Mouse (Mus musculus): ENCODE results near the gene Klk1b16. TPM values are rescaled to one million over a fixed set of nuclear protein-coding genes. Genes with fewer than 3 reads are reported as not detected.
"Not testable (repeated sequence)": the region's sequence is repeated elsewhere in the genome, so short reads cannot be mapped to it uniquely, and the experiment has no call there.

Gene Klk1b16
- polyA plus RNA-seq (2015; fragmentation: Nextera tagmentation; extraction: Ambion mirVana), result not detected in 2 replicates

DNA sequence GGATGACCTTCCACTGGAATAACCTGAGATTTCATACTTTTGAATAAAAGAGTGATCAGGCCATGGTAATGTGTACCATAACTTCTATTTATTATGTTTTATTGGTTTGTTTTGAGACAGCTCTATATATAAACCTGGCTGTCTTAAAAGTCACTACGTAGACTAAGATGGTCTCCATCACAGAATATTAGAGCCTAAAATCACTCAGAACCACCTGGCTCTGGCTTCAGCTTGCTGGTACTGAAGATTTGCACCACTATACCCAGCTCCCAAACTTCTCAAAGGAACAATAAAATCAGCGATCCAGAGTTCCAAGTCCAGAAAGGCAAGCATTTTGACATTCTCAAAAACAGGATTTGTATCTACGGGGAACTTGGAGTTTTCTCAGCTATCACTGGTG lies at the start of gene Klk1b16:
Klk1b16 (plus strand) TSS at position 301 of the 400 bp plus-strand sequence.
- H3K9ac ChIP-seq, result no peak within 1 kb of the TSS
- 80% methylated on average over 3 of the region's 3 CpGs for WGBS
- ATAC-seq (replicated peaks; ENCODE audit: insufficient number of reproducible peaks, insufficient read depth, low FRiP score, low read depth), result no peak
- H3K4me3 ChIP-seq, result no peak within 1 kb of the TSS
- no peaks in the 10 kb centered on the region for H3K9me3 ChIP-seq (replicated peaks)
- H3K4me2 ChIP-seq, result no peak within 1 kb of the TSS
- no peaks in the 10 kb centered on the region for H3K4me1 ChIP-seq (replicated peaks)
- no peaks in the 10 kb centered on the region for H3K36me3 ChIP-seq
- no peak within 1 kb of the TSS for H3K27ac ChIP-seq
- H3K27me3 ChIP-seq, result no peaks in the 10 kb centered on the region

GRCm38 (mm10) chr7:44096111-44096510 lies 40.5 kb upstream of the Klk1b16 start:
- no peaks in the 10 kb centered on the region for H3K4me1 ChIP-seq (replicated peaks)
- 71% methylated on average over 1 of the region's 1 CpGs for WGBS
- no peaks in the 10 kb centered on the region for H3K9me3 ChIP-seq (replicated peaks)
- H3K27ac ChIP-seq, result no peak overlapping the region
- no peaks in the 10 kb centered on the region for H3K27me3 ChIP-seq
- ATAC-seq (replicated peaks; ENCODE audit: insufficient number of reproducible peaks, insufficient read depth, low FRiP score, low read depth), result no peak
- H3K9ac ChIP-seq, result no peak overlapping the region
- no peak overlapping the region for H3K4me2 ChIP-seq
- H3K4me3 ChIP-seq, result no peak overlapping the region
- no peaks in the 10 kb centered on the region for H3K36me3 ChIP-seq

DNA sequence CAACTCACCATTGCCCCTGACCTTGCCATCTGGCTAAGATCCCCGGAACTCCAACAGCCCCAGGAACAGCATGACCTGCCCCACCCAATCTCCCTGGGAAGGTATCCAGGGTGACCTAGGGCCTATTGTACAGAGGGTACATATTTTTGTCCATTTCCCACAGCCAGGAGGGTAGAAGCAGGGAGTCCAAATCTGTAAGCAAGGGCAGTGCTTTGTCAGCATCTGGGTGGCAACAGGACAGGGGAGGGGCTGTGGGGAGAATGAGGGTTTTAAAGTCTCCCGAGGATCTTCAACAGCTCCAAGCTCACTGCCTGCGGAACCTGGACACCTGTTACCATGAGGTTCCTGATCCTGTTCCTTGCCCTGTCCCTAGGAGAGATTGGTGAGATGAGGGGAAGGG lies 34.5 kb upstream of the Klk1b16 start, which contains the start of gene Klk1b21:
Klk1b21 (plus strand) TSS at position 301 of the 400 bp plus-strand sequence.
- not testable (repeated sequence) for H3K4me3 ChIP-seq; H3K9me3 ChIP-seq (replicated peaks); H3K27ac ChIP-seq; H3K9ac ChIP-seq; H3K4me1 ChIP-seq (replicated peaks); H3K36me3 ChIP-seq; H3K4me2 ChIP-seq; H3K27me3 ChIP-seq; ATAC-seq (replicated peaks; ENCODE audit: insufficient number of reproducible peaks, insufficient read depth, low FRiP score, low read depth)
- 72% methylated on average over 3 of the region's 3 CpGs for WGBS

GRCm38 (mm10) chr7:44112373-44112772 lies 24.2 kb upstream of the Klk1b16 start, which contains the start of gene Klk1b22:
Klk1b22 (plus strand) TSS chr7:44112673.
- Histone ChIP-seq H3K4me3 (no peak within 1 kb of the TSS), H3K9ac (no peak within 1 kb of the TSS), H3K4me2 (no peak within 1 kb of the TSS), H3K27me3 (no peaks in the 10 kb centered on the region), H3K4me1 (replicated peaks) (no peaks in the 10 kb centered on the region), H3K9me3 (replicated peaks) (no peaks in the 10 kb centered on the region), H3K27ac (no peak within 1 kb of the TSS), H3K36me3 (no peaks in the 10 kb centered on the region)
- ATAC-seq (replicated peaks; ENCODE audit: insufficient number of reproducible peaks, insufficient read depth, low FRiP score, low read depth), result no peak
- 59% methylated on average over 4 of the region's 4 CpGs for WGBS

DNA sequence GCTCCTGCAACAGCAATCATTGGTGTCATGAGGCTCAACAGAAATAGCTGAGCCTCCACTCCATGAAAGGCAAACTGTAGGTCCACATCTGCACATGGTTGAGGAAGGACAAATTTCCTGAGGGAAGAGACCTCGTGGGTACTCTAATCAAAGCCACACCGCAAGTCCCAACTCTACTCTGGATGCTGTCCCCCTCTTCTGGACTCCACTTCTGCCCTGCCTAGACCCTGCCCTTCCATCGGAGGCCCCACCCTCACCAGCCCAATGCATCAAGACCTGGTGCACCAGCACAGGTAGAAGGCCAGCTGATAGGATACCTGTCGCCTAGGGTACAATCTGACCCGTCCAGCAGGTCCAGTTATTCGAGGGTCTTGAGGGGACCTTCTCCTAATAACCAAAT lies 13.1 kb upstream of the Klk1b16 start:
- no peak for ATAC-seq (replicated peaks; ENCODE audit: insufficient number of reproducible peaks, insufficient read depth, low FRiP score, low read depth)
- no peak overlapping the region for H3K9ac ChIP-seq
- WGBS, result 78% methylated on average over 6 of the region's 6 CpGs
- no peak overlapping the region for H3K4me2 ChIP-seq
- H3K4me1 ChIP-seq (replicated peaks), result no peaks in the 10 kb centered on the region
- no peaks in the 10 kb centered on the region for H3K36me3 ChIP-seq
- H3K9me3 ChIP-seq (replicated peaks), result no peaks in the 10 kb centered on the region
- no peak overlapping the region for H3K4me3 ChIP-seq
- H3K27me3 ChIP-seq, result no peaks in the 10 kb centered on the region
- H3K27ac ChIP-seq, result no peak overlapping the region

DNA sequence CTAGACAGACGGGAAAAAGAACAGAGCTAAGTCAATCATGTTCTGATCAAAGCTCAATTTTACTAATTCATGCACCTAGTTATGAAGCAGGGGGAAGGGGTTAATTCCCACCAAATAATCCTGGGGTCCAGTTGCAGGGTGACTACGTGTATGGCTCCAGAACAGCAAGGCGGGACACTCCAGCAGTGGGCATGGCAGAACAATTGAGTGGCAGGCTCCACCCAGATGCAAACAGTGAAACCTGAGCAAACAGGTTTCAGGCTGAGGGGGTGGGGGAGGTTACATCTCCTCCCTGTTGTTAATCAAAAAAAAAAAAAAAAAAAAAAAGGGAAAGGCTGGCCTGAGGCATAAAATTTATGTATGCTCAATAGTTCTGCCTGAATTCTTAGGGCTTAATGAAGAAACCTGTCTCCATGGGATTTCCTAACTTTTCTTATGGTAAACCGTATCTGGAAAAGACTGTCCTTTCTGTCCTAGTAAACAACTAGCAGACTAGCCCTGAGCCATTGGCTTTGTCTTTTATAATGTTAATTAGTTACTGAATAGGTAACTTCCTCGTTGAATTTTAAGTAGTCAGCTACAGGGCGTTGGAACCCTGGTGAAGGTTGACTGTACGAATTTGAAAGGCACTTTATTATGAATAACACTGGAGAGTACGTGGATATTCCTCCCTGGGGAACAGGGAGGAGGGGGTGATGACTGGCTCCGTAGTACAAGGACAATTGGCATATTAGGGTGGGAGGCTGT lies 42.9 kb downstream of the Klk1b16 start:
- Histone ChIP-seq H3K4me1 (replicated peaks) (no peaks in the 10 kb centered on the region), H3K27me3 (no peaks in the 10 kb centered on the region), H3K36me3 (no peaks in the 10 kb centered on the region), H3K4me3 (no peak overlapping the region), H3K9me3 (replicated peaks) (no peaks in the 10 kb centered on the region), H3K27ac (no peak overlapping the region), H3K9ac (no peak overlapping the region), H3K4me2 (no peak overlapping the region)
- ATAC-seq (replicated peaks; ENCODE audit: insufficient number of reproducible peaks, insufficient read depth, low FRiP score, low read depth), result no peak
- 73% methylated on average over 9 of the region's 9 CpGs for WGBS

DNA sequence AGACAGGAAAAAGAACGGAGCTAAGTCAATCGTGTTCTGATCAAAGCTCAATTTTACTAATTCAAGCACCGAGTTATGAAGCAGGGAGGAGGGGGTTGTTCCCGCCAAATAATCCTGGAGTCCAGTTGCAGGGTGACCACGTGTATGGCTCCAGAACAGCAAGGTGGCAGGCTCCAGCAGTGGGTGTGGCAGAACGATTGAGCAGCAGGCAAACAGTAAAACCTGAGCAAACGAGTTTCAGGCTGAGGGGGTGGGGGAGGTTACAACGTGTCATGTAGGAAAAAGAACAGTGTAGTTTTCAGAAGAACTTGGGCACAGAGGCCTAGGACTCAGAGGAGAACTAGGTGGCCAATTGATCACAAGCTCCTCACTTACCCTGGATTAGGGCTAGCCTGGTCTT lies 49.9 kb downstream of the Klk1b16 start:
- not testable (repeated sequence) for ATAC-seq (replicated peaks; ENCODE audit: insufficient number of reproducible peaks, insufficient read depth, low FRiP score, low read depth); H3K27ac ChIP-seq; H3K4me2 ChIP-seq; H3K4me3 ChIP-seq; H3K27me3 ChIP-seq; H3K9ac ChIP-seq; H3K36me3 ChIP-seq; H3K9me3 ChIP-seq (replicated peaks); H3K4me1 ChIP-seq (replicated peaks)
- 63% methylated on average over 8 of the region's 8 CpGs for WGBS

- H3K36me3 ChIP-seq; H3K27ac ChIP-seq; H3K4me2 ChIP-seq; H3K4me3 ChIP-seq; H3K27me3 ChIP-seq; ATAC-seq (replicated peaks; ENCODE audit: insufficient number of reproducible peaks, insufficient read depth, low FRiP score, low read depth); H3K9me3 ChIP-seq (replicated peaks); H3K9ac ChIP-seq; H3K4me1 ChIP-seq (replicated peaks): not testable (repeated sequence)
These were observed 51.4 kb downstream of the Klk1b16 start, which contains the start of gene Klk1b24 for GRCm38 (mm10) chr7:44187936-44188335. Klk1b24 (plus strand) TSS chr7:44188236.

Other genes with a start within 250 kb of the Klk1b16 start
- gene Klk15, start 203.0 kb upstream of the Klk1b16 start, polyA plus RNA-seq (2015; fragmentation: Nextera tagmentation; extraction: Ambion mirVana), result not detected in 2 replicates
- gene Klk1b8, start 186.1 kb upstream of the Klk1b16 start, polyA plus RNA-seq (2015; fragmentation: Nextera tagmentation; extraction: Ambion mirVana), result not detected in 2 replicates
- gene Klk1b1, start 170.0 kb upstream of the Klk1b16 start, polyA plus RNA-seq (2015; fragmentation: Nextera tagmentation; extraction: Ambion mirVana), result not detected in 2 replicates
- gene Klk1b9, start 160.7 kb upstream of the Klk1b16 start, polyA plus RNA-seq (2015; fragmentation: Nextera tagmentation; extraction: Ambion mirVana), result not detected in 2 replicates
- gene Klk1b11, start 140.9 kb upstream of the Klk1b16 start, polyA plus RNA-seq (2015; fragmentation: Nextera tagmentation; extraction: Ambion mirVana), result not detected in 2 replicates
- gene Klk1b26, start 124.6 kb upstream of the Klk1b16 start, polyA plus RNA-seq (2015; fragmentation: Nextera tagmentation; extraction: Ambion mirVana), result not detected in 2 replicates
- not detected in 2 replicates for gene Klk1b27, start 84.5 kb upstream of the Klk1b16 start, polyA plus RNA-seq (2015; fragmentation: Nextera tagmentation; extraction: Ambion mirVana)
- not detected in 2 replicates for gene Klk1b21, start 34.4 kb upstream of the Klk1b16 start, polyA plus RNA-seq (2015; fragmentation: Nextera tagmentation; extraction: Ambion mirVana)
- gene Klk1b22, start 24.1 kb upstream of the Klk1b16 start, polyA plus RNA-seq (2015; fragmentation: Nextera tagmentation; extraction: Ambion mirVana), result not detected in 2 replicates
- gene Klk1b24, start 51.5 kb downstream of the Klk1b16 start, polyA plus RNA-seq (2015; fragmentation: Nextera tagmentation; extraction: Ambion mirVana), result not detected in 2 replicates
- gene Klk1b3, start 61.4 kb downstream of the Klk1b16 start, polyA plus RNA-seq (2015; fragmentation: Nextera tagmentation; extraction: Ambion mirVana), result not detected in 2 replicates
- not detected in 2 replicates for gene Klk1b4, start 70.7 kb downstream of the Klk1b16 start, polyA plus RNA-seq (2015; fragmentation: Nextera tagmentation; extraction: Ambion mirVana)
- not detected in 2 replicates for gene Klk1b5, start 79.2 kb downstream of the Klk1b16 start, polyA plus RNA-seq (2015; fragmentation: Nextera tagmentation; extraction: Ambion mirVana)
- 0.13 TPM in 1 of 2 replicates, not detected in the other for gene Klk1, start 88.6 kb downstream of the Klk1b16 start, polyA plus RNA-seq (2015; fragmentation: Nextera tagmentation; extraction: Ambion mirVana)
- 0.09 TPM in 1 of 2 replicates, not detected in the other for gene Gm36864, start 99.4 kb downstream of the Klk1b16 start, polyA plus RNA-seq (2015; fragmentation: Nextera tagmentation; extraction: Ambion mirVana)
- gene 1700028J19Rik, start 109.9 kb downstream of the Klk1b16 start, polyA plus RNA-seq (2015; fragmentation: Nextera tagmentation; extraction: Ambion mirVana), result 0.62 and 1.1 TPM in 2 replicates
- gene 2410002F23Rik, start 110.0 kb downstream of the Klk1b16 start, polyA plus RNA-seq (2015; fragmentation: Nextera tagmentation; extraction: Ambion mirVana), result 59.5 and 86.8 TPM in 2 replicates
- not detected in 2 replicates for gene Acp4, start 120.6 kb downstream of the Klk1b16 start, polyA plus RNA-seq (2015; fragmentation: Nextera tagmentation; extraction: Ambion mirVana)
- not detected in 2 replicates for gene Gm15517, start 124.7 kb downstream of the Klk1b16 start, polyA plus RNA-seq (2015; fragmentation: Nextera tagmentation; extraction: Ambion mirVana)
- 1.0 and 2.5 TPM in 2 replicates for gene Clec11a, start 170.1 kb downstream of the Klk1b16 start, polyA plus RNA-seq (2015; fragmentation: Nextera tagmentation; extraction: Ambion mirVana)
- gene Shank1, start 173.5 kb downstream of the Klk1b16 start, polyA plus RNA-seq (2015; fragmentation: Nextera tagmentation; extraction: Ambion mirVana), result 0.58 and 0.74 TPM in 2 replicates
- 0.71 and 0.82 TPM in 2 replicates for gene Syt3, start 247.3 kb downstream of the Klk1b16 start, polyA plus RNA-seq (2015; fragmentation: Nextera tagmentation; extraction: Ambion mirVana)
- gene 1700008O03Rik, start 249.1 kb downstream of the Klk1b16 start, polyA plus RNA-seq (2015; fragmentation: Nextera tagmentation; extraction: Ambion mirVana), result 0.13 and 0.47 TPM in 2 replicates

Data from heart, embryonic 15.5 days (tissue).